Mouse (Mus musculus): ENCODE results near the gene Ldha. TPM values are rescaled to one million over a fixed set of nuclear protein-coding genes. Genes with fewer than 3 reads are reported as not detected.
"Not testable (repeated sequence)": the region's sequence is repeated elsewhere in the genome, so short reads cannot be mapped to it uniquely, and the experiment has no call there.

Gene Ldha
- polyA plus RNA-seq, 1 experiment from 2014 or later = 744 TPM

- ATAC-seq (replicated peaks) = no peak
Observed at GRCm38 (mm10) chr7:46857436-46857835, 16.2 kb downstream of the Ldha start.

GRCm38 (mm10) chr7:46859031-46859430, 17.8 kb downstream of the Ldha start:
- ATAC-seq (replicated peaks) = no peak
- Histone ChIP-seq H3K27ac (replicated peaks) (no peak overlapping the region), H3K36me3 (peaks cover 18% of the 10 kb centered on the region), H3K9ac (replicated peaks) (no peak overlapping the region), H3K27me3 (no peaks in the 10 kb centered on the region), H3K4me3 (no peak overlapping the region), H3K4me2 (replicated peaks) (no peak overlapping the region), H3K9me3 (no peaks in the 10 kb centered on the region), H3K4me1 (no peaks in the 10 kb centered on the region)
- 65% methylated on average over 6 of the region's 6 CpGs for WGBS

More at GRCm38 (mm10) chr7:46857436-46857835, 16.2 kb downstream of the Ldha start:
- Histone ChIP-seq H3K9ac (replicated peaks) (no peak overlapping the region), H3K27ac (replicated peaks) (no peak overlapping the region), H3K9me3 (no peaks in the 10 kb centered on the region), H3K36me3 (peaks cover 34% of the 10 kb centered on the region), H3K27me3 (no peaks in the 10 kb centered on the region), H3K4me1 (no peaks in the 10 kb centered on the region), H3K4me3 (no peak overlapping the region), H3K4me2 (replicated peaks) (no peak overlapping the region)
- WGBS = 81% methylated on average over 9 of the region's 9 CpGs

- 35% methylated on average over 10 of the region's 10 CpGs for WGBS
Observed at GRCm38 (mm10) chr7:46860996-46861395, 19.7 kb downstream of the Ldha start, which contains the start of gene Ldhc. Gene Ldhc (plus strand): TSS chr7:46861203.

GRCm38 (mm10) chr7:46871988-46872387, 30.7 kb downstream of the Ldha start:
- Histone ChIP-seq H3K4me2 (replicated peaks) (no peak overlapping the region), H3K27ac (replicated peaks) (no peak overlapping the region), H3K4me1 (no peaks in the 10 kb centered on the region), H3K9me3 (no peaks in the 10 kb centered on the region), H3K27me3 (no peaks in the 10 kb centered on the region), H3K4me3 (no peak overlapping the region), H3K36me3 (no peaks in the 10 kb centered on the region), H3K9ac (replicated peaks) (no peak overlapping the region)
- ATAC-seq (replicated peaks) = no peak
- WGBS = 84% methylated on average over 4 of the region's 4 CpGs

More at GRCm38 (mm10) chr7:46860996-46861395, 19.7 kb downstream of the Ldha start, which contains the start of gene Ldhc:
- Histone ChIP-seq H3K36me3 (no peaks in the 10 kb centered on the region), H3K4me3 (no peak within 1 kb of the TSS), H3K4me1 (no peaks in the 10 kb centered on the region), H3K27ac (replicated peaks) (no peak within 1 kb of the TSS), H3K27me3 (no peaks in the 10 kb centered on the region), H3K9me3 (no peaks in the 10 kb centered on the region), H3K4me2 (replicated peaks) (no peak within 1 kb of the TSS), H3K9ac (replicated peaks) (no peak within 1 kb of the TSS)
- no peak for ATAC-seq (replicated peaks)

- ATAC-seq (replicated peaks) = no peak
- H3K4me1 ChIP-seq = no peaks in the 10 kb centered on the region
Observed at GRCm38 (mm10) chr7:46876841-46877240, 35.6 kb downstream of the Ldha start.

GRCm38 (mm10) chr7:46877255-46877654, 36.0 kb downstream of the Ldha start:
- H3K4me3 ChIP-seq = no peak overlapping the region
- H3K4me2 ChIP-seq (replicated peaks) = no peak overlapping the region
- WGBS = 87% methylated on average over 6 of the region's 6 CpGs
- no peak overlapping the region for H3K27ac ChIP-seq (replicated peaks)
- H3K9ac ChIP-seq (replicated peaks) = no peak overlapping the region
- no peaks in the 10 kb centered on the region for H3K9me3 ChIP-seq
- no peaks in the 10 kb centered on the region for H3K36me3 ChIP-seq
- H3K4me1 ChIP-seq = no peaks in the 10 kb centered on the region
- no peaks in the 10 kb centered on the region for H3K27me3 ChIP-seq
- no peak for ATAC-seq (replicated peaks)

More at GRCm38 (mm10) chr7:46876841-46877240, 35.6 kb downstream of the Ldha start:
- no peak overlapping the region for H3K9ac ChIP-seq (replicated peaks)
- no peak overlapping the region for H3K4me2 ChIP-seq (replicated peaks)
- no peaks in the 10 kb centered on the region for H3K9me3 ChIP-seq
- no peak overlapping the region for H3K4me3 ChIP-seq
- WGBS = 72% methylated on average over 4 of the region's 4 CpGs
- H3K36me3 ChIP-seq = no peaks in the 10 kb centered on the region
- H3K27me3 ChIP-seq = no peaks in the 10 kb centered on the region
- no peak overlapping the region for H3K27ac ChIP-seq (replicated peaks)

- Histone ChIP-seq H3K9ac (replicated peaks) (no peak overlapping the region), H3K4me1 (no peaks in the 10 kb centered on the region), H3K4me2 (replicated peaks) (no peak overlapping the region), H3K27ac (replicated peaks) (no peak overlapping the region), H3K27me3 (no peaks in the 10 kb centered on the region), H3K36me3 (peaks cover 7% of the 10 kb centered on the region), H3K4me3 (no peak overlapping the region), H3K9me3 (no peaks in the 10 kb centered on the region)
- 96% methylated on average over 5 of the region's 5 CpGs for WGBS
- no peak for ATAC-seq (replicated peaks)
Observed at GRCm38 (mm10) chr7:46879851-46880250, 38.6 kb downstream of the Ldha start.

GRCm38 (mm10) chr7:46880992-46881391, 39.7 kb downstream of the Ldha start:
- Histone ChIP-seq H3K4me3 (no peak overlapping the region), H3K9me3 (no peaks in the 10 kb centered on the region), H3K27ac (replicated peaks) (no peak overlapping the region), H3K9ac (replicated peaks) (no peak overlapping the region), H3K27me3 (no peaks in the 10 kb centered on the region), H3K36me3 (peaks cover 16% of the 10 kb centered on the region), H3K4me2 (replicated peaks) (no peak overlapping the region), H3K4me1 (no peaks in the 10 kb centered on the region)
- 100% methylated on average over 2 of the region's 2 CpGs for WGBS
- ATAC-seq (replicated peaks) = no peak

- H3K36me3 ChIP-seq = peaks cover 25% of the 10 kb centered on the region
- not testable (repeated sequence) for H3K27me3 ChIP-seq; H3K9ac ChIP-seq (replicated peaks); ATAC-seq (replicated peaks); H3K4me3 ChIP-seq; H3K27ac ChIP-seq (replicated peaks); H3K9me3 ChIP-seq; H3K4me2 ChIP-seq (replicated peaks); H3K4me1 ChIP-seq
- 78% methylated on average over 8 of the region's 8 CpGs for whole genome bisulfite sequencing
Observed at GRCm38 (mm10) chr7:46881941-46882340, 40.7 kb downstream of the Ldha start.

GRCm38 (mm10) chr7:46883304-46883703, 42.0 kb downstream of the Ldha start:
- peaks cover 39% of the 10 kb centered on the region for H3K36me3 ChIP-seq
- H3K4me3 ChIP-seq = no peak overlapping the region
- 78% methylated on average over 3 of the region's 3 CpGs for WGBS
- H3K4me1 ChIP-seq = no peaks in the 10 kb centered on the region
- H3K27ac ChIP-seq (replicated peaks) = no peak overlapping the region
- no peaks in the 10 kb centered on the region for H3K9me3 ChIP-seq
- H3K4me2 ChIP-seq (replicated peaks) = no peak overlapping the region
- no peaks in the 10 kb centered on the region for H3K27me3 ChIP-seq
- H3K9ac ChIP-seq (replicated peaks) = no peak overlapping the region
- no peak for ATAC-seq (replicated peaks)

GRCm38 (mm10) chr7:46895511-46895910, 54.2 kb downstream of the Ldha start:
- H3K27ac ChIP-seq (replicated peaks) = no peak overlapping the region
- no peaks in the 10 kb centered on the region for H3K27me3 ChIP-seq
- no peak overlapping the region for H3K4me2 ChIP-seq (replicated peaks)
- no peak for ATAC-seq (replicated peaks)
- no peak overlapping the region for H3K4me3 ChIP-seq
- peaks cover 90% of the 10 kb centered on the region for H3K36me3 ChIP-seq
- H3K9ac ChIP-seq (replicated peaks) = no peak overlapping the region
- H3K4me1 ChIP-seq = no peaks in the 10 kb centered on the region
- 96% methylated on average over 3 of the region's 3 CpGs for WGBS
- no peaks in the 10 kb centered on the region for H3K9me3 ChIP-seq

- Histone ChIP-seq H3K36me3 (peaks cover 90% of the 10 kb centered on the region), H3K27me3 (no peaks in the 10 kb centered on the region), H3K9ac (replicated peaks) (no peak overlapping the region), H3K4me2 (replicated peaks) (no peak overlapping the region), H3K27ac (replicated peaks) (no peak overlapping the region), H3K4me1 (no peaks in the 10 kb centered on the region), H3K4me3 (no peak overlapping the region), H3K9me3 (no peaks in the 10 kb centered on the region)
- ATAC-seq (replicated peaks) = no peak
- WGBS = 95% methylated on average over 3 of the region's 3 CpGs
Observed at GRCm38 (mm10) chr7:46899343-46899742, 58.1 kb downstream of the Ldha start.

Data from forebrain, embryonic 15.5 days (tissue).